Mouse (Mus musculus): ENCODE data around the gene Cd48. TPM values are rescaled to one million over a fixed set of nuclear protein-coding genes. Genes with fewer than 3 reads are reported as not detected.

Cd48 gene
- total RNA-seq (2023) = 70.4 TPM

DNA sequence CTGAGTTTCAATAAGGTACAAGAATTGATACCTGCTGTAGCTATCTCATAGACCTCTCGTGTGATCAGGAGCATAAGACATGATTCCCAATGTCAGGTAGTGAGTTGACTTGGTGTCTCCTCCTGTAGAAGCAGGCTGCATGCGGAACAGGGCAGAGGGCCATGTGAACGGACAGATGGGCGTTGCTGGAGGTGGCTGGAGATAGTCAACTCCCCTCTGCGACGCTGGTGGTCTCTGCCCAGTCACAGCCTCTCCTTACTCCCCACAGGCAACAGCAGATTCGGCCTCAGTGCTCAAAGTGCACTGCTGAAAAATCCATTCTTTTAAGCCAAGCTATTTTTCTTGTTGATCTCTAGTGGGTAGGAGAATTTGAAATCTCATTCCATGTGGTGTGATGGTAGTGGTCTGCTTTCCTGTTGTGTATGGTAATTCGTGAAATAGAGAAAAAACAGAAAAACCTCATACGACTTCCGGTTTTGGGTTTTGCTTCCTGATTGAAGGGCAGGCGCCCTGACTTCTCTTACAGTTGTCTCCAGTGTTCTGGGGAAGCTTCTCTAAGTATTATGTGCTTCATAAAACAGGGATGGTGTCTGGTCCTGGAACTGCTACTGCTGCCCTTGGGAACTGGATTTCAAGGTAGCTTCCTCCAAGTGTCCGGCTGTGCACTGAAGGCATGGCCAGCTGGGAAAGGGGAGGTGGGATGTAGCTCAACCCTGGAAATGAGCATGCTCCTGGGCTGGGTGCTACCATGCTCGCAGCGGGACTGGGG, at the start of gene Cd48:
Cd48 (plus strand) TSS at position 479 of the 769 bp plus-strand sequence.

GRCm38 (mm10) chr1:171652734-171653133, 29.1 kb upstream of the Cd48 start, which contains the start of gene Slamf7:
TSS of gene Slamf7 (minus strand) at chr1:171653035.

Other genes with a start within 250 kb of the Cd48 start
- 3.1 TPM for gene F11r, start 244.5 kb upstream of the Cd48 start, total RNA-seq (2023)
- 5.9 TPM for gene Alyref2, start 178.5 kb upstream of the Cd48 start, total RNA-seq (2023)
- gene Itln1, start 146.7 kb upstream of the Cd48 start, total RNA-seq (2023) = not detected
- gene Cd244a, start 122.8 kb upstream of the Cd48 start, total RNA-seq (2023) = 4.4 TPM
- 92.9 TPM for gene Ly9, start 74.6 kb upstream of the Cd48 start, total RNA-seq (2023)
- 8.6 TPM for gene Slamf7, start 29.0 kb upstream of the Cd48 start, total RNA-seq (2023)
- gene Slamf1, start 85.1 kb downstream of the Cd48 start, total RNA-seq (2023) = 29.2 TPM
- gene Cd84, start 157.7 kb downstream of the Cd48 start, total RNA-seq (2023) = 110 TPM
- 22.8 TPM for gene Gm10521, start 213.7 kb downstream of the Cd48 start, total RNA-seq (2023)
- 101 TPM for gene Slamf6, start 235.5 kb downstream of the Cd48 start, total RNA-seq (2023)

All from CD4-positive naive resting alpha-beta T cell, adult 76 days (primary cell).